Mouse (Mus musculus) layer of hippocampus, postnatal 14 days (tissue): ENCODE results near the gene Agap2. TPM values are rescaled to one million over a fixed set of nuclear protein-coding genes. Genes with fewer than 3 reads are reported as not detected.

Source experiments
- DNase-seq, 2 experiments: peaks; one replicate each; pipeline ENCODE4 v3.0.0; 2021 to 2022; ENCODE audit warnings: low spot score in 2 of 2, mixed read lengths in 1 of 2
- total RNA-seq, 2 experiments: library from RNA; stranded (reverse); gene quantifications; 2 replicates each; pipeline ENCODE4 v1.2.3; 2021

Gene Agap2
- total RNA-seq, 2 experiments from 2014 or later = 719 to 736 TPM

DNA sequence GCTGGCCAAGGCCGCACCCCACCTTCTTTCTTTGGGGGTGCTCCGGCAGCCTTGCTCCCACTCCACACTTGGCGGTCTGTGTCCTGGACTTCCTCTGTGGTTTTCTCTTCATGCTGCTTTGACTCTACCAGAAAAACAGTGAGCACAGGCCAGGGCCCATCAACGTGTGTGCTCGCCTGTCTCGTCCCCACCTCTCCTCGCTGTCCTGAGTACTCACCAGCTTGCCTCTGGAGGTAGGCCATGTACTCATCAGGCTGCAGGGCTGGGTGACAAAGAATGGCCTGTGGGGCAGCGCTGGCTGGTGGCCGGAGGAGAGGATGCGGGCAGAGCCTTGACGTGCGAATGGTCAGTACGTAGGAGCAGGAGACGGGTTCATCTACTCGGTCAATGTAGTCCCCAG lies 24.8 kb downstream of the Agap2 start:
- DNase-seq = no peak

DNA sequence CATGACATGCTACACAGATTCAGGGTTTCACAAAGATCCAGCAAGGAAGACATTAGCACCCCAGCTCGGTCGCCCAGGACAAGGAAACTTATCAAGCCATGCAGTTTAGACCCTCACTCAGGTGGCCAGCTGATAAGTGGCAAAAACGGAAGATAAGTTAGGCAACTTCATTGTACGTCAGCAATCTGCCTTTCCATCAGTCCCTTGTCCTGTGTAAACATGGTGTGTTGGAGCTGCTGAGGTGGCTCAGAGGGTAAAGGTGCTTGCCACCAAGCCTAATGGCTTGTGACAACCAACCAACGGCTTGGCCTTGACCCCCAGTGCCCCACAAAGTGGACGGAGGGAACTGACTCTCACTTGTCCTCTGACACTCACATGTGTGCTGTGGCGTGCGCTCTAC lies 25.3 kb downstream of the Agap2 start:
- DNase-seq = no peak

DNA sequence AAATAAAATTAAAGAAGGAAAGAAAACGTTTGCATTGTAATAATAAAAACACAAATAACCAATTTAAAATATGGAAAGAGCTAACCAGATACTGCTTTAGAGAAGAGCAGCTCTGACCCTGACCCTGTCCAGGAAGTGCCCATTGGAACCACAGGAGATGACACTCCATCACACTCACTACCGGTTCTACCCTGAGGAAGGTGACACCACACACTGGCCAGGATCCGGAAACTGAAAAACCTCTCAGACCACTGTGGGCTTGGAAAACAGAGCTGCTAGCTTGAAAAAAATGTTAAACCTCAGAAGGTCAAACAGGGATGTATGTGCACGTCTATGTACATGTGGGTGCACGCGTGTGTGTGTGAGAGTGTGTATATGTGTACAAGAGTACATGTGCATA lies 26.1 kb downstream of the Agap2 start:
- DNase-seq = no peak

DNA sequence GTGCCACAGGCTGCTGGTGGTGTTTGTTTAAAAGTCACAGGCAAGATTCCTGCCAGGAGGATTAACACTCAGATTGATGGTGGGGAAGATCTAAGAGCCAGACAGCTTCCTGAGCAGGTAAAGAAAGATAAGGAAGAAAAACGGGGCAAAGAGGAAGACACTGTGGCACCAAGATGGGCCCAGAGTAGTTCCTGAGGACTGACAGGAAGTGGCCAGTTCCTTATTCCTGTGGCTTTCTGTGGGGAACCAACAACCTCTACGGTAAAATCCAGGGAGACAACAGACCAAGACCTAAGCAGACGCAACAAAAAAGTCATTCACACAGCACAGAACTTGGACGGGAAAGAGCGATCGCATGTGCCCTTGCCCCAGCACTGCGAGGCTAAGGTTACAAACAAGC lies 28.5 kb downstream of the Agap2 start:
- DNase-seq = no peak

DNA sequence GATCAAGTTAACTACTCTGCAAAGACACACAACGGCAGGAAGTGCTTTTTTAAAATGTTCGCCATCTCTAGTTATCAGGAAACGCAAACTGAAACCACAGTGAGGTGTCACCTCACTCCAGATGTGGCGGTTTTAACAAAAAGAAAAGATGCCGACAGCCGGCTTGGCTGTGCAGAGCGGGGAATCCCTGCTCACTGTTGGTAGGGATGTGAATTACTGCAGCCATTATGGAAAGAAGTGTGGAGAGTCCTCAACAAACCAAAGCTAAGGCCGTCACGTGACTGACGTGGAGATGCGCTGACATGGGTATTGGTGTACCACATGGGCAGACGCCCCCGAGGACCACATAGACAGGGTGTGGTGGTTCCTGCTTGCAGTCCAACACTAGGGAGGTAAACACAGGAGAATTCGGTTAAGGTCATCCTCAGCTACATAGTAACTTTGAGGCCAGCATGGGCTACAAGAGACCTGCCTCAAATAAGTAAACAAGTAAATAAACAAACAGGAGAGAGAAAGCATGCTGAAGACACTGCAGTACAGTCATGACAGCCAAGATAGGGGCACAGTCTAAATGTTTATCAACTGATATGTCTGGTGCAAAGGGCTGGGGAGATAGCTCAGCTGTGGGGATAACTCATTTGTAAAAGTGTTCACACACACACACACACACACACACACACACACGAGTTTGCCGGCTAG lies 32.6 kb downstream of the Agap2 start:
- DNase-seq = no peak

DNA sequence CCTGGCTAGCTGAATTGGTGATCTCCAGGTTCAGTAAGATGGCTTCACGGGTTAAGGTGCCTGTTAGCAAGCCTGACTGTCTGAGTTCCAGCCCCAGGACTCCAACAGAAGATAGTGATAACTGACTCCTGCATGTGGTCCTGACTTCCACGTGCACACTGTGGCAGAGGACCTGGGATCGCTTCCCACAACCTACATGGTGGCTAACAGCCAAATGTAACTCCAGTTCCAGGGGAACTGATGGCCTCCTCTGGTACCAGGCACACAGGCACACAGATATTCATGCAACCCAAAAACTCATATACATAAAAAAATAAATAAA lies 33.1 kb downstream of the Agap2 start:
- no peak for DNase-seq

DNA sequence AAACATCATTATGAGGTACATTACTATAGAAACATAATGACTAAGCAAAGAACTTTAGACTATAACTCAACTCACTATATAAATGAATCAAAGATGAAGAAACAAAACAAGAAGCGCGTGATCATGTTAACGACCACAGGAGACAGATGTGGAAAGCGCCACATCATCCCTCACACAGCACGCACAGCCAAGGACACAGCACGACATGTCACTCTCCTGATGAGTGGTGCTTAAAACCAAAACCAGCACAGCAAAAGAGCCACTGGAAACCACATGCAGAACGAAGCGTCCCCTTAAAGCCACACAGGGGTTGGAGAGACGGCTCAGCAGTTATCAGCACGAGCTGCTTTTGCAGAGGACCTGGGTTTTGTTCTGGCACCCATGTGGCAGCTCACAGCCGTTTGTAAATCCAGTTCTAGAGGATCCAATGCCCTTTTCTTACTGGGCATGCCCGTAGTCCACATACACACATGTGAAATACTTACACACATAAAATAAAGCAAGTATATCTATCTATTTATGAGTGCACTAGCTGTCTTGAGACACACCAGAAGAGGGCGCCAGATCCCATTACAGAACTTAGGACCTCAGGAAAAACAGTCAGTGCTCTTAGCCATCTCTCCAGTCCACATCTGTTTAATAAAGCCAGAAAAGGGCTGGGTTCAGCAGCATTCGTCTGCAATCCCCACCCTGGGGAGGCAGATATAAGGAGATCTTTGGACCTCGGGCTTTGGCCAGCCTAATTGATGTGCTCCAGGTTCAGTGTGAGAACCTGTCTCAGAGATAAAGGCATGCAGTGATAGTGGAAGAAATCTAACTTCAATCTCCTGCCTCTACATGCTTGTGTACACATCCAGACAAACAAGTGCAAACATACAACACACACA lies 36.2 kb downstream of the Agap2 start:
- DNase-seq = no peak

DNA sequence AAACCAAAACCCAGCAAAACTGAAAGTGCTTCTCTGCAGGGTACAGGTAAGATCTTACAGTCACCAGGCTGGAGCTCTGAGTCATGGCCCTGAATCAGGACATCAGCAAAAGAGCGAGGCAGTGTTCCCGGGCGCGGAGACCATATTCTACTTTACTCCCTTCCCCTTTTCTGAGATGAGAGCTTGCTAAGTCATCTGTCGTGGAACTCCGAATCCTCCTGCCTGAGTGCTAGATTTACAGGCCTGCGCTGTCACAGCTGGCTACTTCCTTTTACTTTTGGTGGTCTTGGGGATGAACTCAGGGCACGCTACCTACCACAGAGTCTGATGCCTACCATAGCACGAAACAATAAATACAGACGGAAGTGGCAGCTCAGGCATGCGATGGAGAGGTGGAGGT lies 39.3 kb downstream of the Agap2 start:
- DNase-seq = no peak

DNA sequence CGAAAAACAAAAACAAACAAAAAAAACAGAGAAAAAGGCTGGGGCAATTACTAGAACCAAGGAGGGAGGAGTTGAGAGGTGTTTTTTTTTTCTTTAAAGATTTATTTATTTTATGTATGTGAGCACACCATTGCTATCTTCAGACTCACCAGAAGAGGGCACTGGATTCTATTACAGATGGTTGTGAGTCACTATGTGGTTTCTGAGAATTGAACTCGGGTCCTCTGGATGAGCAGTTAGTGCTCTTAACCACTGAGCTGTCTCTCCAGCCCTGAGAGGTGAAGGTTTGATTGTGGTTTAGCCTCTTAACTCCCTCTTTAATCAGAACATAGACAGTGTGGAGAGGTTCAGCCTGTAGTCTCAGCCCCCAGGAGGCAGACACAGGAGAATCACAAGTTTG lies 40.0 kb downstream of the Agap2 start:
- no peak for DNase-seq

DNA sequence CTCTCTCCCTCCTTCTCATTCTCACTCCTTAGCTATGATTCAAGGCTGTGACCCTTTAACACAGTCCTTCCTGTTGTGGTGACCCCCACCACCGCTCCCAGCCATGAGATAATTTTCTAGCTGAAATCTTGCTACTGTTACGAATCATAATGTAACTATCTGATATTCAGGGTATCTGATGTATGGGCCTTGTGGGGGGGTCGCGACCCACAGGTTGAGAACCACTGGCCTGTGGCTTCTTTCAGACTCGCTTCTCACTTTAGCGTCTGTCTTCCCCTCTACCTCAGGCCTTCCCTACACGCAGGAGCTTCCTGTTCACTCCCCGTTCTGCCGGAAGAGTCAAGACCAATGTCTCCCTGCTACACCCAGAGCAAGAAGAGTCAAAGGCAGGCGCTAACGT lies 43.4 kb downstream of the Agap2 start:
- no peak for DNase-seq

DNA sequence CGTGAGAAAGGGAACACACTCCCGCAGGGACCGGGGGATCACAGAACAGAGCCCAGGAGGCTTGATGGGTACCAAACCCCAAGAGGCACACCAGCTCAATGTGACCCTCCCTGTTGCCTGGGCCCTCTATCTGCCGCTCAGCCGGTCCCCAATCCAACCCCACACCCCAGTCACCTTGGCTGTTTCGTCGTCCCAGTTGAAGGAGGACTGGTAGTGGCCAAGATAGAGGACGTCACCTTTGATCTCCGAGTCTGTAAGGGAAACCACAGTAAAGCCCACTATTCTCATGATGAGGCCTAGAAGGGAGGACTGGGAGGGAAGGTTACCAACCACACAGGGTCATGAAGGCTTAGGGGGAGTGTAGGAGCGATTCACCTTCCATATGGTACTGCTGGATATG lies 44.1 kb downstream of the Agap2 start:
- no peak for DNase-seq

DNA sequence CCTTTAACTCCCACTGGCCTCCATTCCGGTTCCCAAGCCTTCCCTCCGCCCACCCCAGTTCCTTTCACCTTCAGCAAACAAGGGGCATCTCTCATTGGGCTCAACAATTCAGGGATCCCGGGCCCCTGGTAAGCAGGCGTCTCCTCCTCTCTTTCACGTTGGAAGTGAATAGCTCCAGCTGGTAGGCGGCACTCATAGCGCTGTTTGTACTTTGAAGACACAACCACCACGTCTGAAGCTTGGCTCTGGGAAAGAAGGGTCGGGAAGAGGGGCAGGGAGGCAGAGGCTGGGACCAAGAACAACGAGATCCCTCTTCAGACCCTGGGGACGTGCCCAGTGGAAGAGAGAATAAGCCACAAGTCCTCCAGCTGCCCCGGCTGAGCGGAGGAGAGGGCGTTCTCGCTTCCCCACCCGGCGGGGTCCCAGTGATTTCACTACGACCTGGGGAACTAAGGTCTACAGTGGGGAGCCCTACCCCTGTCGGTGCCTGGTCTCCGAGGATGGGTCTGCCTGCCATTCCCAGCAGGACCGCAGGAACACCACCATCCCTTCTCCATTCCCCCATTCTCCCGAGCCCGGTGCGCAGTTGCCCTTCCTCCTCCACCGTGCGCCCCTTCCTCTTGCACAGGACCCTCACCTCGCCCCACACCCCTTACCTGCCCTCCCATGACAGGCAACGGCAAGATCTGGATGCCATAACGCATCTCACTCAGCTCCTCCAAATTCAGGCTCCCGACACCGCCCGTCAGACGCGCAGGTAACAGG lies 45.4 kb downstream of the Agap2 start:
- no peak for DNase-seq

DNA sequence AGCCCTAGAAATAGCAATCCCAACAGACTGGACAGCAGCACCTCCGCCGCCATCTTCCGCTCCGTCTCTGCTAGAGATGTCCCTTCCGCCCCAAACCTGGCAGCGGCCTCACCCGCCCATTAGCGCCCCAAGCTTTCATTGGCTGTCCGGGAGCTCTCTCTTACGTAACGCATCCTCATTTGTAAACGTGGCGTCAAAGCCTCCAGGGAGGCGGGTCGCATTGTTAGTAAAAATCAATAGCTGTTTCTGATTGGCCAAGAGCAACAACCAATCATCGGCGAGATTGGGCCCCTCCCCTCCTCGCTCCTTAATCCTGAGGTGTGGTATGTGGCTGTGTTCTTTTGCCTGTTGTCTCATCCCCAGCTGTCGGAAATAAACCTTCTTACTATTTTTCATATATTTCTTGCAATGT lies 46.0 kb downstream of the Agap2 start, which contains the start of gene Os9:
Os9 (minus strand) TSS at position 66 of the 412 bp plus-strand sequence.
- peak; percentile 91 to 99 for DNase-seq

DNA sequence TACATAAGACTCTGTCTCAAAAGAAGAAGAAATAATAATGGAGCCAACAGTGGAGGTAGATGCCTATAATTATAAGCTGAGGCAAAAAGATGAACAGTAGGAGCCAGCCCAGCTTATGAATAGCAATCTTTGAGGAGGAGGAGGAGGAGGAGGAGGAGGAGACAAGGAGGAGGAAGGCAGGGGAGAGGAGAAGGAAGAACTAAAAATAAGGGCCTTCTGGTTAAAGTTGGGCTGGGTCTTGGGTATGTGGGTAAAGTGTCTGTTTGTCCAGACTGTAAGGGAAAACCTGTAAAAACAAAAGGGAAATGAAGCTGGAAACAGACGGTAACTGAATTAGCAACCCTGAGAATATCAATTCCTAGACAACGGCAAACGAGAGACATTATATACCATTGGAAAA lies 46.9 kb downstream of the Agap2 start:
- DNase-seq = no peak

DNA sequence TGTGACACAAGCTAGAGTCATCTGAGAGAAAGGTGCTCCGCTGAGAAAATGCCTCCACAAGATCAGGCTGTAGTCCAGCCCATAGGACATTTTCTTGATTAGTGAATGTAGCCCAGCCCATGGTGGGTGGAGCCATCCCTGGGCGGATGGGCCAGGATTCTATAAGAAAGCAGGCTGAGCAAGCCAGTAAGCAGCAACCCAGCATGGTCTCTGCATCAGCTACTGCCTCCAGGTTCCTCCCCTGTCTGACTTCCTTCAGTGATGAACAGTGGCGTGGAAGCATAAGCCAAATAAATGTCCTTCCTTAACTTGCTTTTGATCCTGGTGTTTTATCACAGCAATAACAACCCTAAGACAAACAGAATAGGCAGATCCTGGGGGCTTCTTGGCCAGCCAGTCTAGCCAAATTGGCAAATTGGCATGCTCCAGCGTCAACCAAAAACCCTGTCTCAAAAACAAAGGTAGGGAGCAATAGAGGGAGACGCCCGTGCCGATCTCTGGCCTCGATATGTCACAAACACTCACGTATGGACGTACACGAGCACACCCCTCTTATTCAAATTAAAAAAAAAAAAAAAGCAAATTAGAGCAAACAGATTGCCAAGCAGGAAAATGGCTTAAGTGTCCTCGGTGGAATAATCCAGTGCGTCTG lies 47.8 kb downstream of the Agap2 start:
- DNase-seq = no peak

DNA sequence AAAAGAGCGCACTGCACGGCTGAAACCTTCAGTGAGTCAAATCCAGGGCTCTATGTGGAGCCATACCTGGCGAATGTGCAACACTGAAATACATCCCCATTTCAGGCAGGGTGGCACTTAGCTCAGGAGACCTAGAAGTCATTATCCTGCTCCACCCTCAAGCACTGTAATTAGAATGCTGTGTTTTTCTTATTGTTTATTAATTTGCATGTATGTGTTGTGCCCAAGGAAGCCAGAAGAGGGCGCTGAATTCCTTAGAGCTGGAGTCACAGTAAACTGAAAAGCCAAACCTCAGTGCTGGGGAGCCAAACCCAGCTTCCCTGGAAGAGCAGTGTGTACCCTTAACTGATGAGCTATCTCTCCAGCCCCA lies 48.3 kb downstream of the Agap2 start:
- peak; percentile 66 to 84 for DNase-seq

DNA sequence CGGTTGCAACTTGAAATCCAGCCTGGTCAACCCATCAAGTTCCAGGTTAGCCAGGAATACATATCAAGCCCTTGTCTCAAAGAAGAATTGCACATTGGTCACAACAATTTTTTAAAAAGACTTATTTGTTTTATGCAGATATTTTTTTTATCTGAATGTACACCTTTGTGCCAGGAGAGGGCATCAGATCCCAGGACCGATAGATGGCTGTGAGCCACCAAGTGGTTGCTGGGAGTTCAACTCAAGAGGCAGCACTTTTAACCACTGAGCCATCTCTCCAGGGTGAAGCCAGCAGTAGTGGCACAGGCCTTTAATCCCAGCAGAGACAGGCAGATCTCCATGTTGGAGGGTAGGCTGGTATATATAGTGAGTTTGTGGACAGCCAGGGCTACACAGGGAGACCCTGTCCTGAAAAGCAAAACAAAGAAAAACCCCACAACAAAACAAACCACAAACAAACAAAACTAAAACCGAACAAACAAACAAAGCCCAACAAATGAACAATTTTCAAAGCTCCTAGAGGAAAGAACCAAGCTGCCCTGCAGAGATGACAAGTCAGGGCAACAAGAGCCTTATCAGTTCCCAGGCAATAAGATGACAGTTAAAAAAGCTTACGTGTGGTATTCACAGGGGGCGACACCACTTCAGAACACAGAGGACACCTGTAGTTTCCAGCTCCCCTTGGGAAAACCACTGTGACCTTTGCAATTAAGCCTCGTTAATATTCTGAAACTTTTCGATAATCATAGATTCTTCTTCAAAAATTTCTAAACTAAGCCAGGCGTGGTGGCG lies 50.3 kb downstream of the Agap2 start:
- DNase-seq = no peak

DNA sequence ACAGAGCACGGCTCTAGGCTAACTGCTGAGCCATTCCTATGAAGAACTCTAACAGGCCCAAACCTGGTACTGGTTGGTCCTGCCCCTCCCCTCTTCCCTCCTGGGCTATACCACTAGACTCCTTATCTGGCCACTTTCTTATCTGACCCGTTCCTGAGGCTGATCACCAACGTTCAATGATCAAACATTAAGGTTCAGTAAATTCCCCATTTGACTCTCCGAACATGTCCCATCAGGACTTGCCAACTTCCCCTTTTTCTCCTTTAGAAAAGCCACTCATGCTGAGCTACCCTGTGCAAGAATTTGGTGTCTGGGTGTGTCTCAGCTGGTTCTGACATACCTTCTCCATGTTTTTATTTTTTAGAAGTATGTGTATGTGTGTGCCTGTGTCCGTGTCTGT lies 51.5 kb downstream of the Agap2 start:
- DNase-seq = no peak

DNA sequence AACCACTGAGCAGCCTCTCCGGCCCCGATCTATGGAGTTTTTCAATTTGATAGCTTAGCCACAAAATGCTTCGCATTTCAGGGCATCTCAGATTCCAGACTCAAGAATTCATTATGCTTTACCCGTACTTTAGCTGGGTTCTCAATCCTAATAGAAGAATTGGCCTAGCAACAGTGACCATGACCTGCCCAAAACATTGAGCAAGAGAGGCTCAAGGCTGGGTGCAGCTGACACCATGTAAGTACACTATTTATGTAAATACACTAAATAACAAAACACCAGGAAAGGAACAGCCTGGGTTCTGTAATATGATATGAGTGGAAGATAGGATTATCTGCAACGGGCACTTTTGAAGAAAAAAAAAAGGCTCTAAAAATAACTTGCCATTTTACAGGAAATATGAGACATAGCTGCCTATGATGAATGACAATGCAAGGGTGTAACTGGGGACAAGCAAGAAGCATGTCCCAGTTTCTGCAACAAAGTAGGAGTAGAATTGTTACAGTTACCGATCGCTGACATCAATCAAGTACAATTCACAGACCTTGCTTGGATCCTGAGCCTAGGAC lies 52.7 kb downstream of the Agap2 start:
- DNase-seq = no peak

DNA sequence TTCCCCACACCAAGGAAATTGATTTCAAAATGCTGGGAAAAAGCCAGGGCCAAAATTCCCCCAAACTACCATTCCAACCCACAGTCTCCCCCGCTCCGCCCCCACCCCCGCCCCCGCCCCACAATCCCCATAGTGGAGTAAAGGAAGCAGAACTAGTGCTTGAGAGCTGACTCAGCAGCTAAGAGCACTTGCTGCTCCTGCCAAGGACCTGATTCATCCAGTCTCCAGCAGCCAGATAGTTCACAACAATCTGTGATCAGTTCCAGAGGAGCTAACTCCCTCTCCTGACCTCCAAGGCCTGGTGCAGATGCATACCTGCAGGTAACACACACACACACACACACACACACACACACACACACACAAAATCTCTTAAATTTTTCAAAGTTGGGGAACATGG lies 54.3 kb downstream of the Agap2 start:
- DNase-seq = no peak
